Mouse (Mus musculus): ENCODE measurements at regions not wholly inside any gene's neighbourhood (a gene's known extent, or its start where the extent isn't known, plus 50 kb on each side); places are given as distances from the start of the nearest gene placed in this dataset.

GRCm38 (mm10) chr13:84068365-84068764 is 153.7 kb upstream of the Tmem161b start:
- TF ChIP-seq JUND (IDR thresholded peaks at IDR 0.05; ENCODE audit: low read depth, low read length) (no peak), KAT2A (conservative IDR thresholded peaks at IDR 0.05; ENCODE audit: low read depth, low read length) (no peak)
